Mouse (Mus musculus) ovary, postnatal 36 days (tissue): ENCODE results near the gene Fth1.
A peak's percentile ranks its signal among the peaks of the same experiment; 100 is the strongest.

Experiments
- DNase-seq: peaks from one replicate; pipeline ENCODE4 v3.0.0; 2022; ENCODE audit warnings: low spot score, mixed read lengths

The Fth1 gene

GRCm38 (mm10) chr19:9992011-9992958 lies 11.9 kb downstream of the Fth1 start:
- peak; percentile 18 for DNase-seq

GRCm38 (mm10) chr19:9993036-9993656 lies 12.7 kb downstream of the Fth1 start:
- DNase-seq: peak; percentile 90

- DNase-seq: no peak
Observed at GRCm38 (mm10) chr19:9997204-9998062, 17.0 kb downstream of the Fth1 start.

DNA sequence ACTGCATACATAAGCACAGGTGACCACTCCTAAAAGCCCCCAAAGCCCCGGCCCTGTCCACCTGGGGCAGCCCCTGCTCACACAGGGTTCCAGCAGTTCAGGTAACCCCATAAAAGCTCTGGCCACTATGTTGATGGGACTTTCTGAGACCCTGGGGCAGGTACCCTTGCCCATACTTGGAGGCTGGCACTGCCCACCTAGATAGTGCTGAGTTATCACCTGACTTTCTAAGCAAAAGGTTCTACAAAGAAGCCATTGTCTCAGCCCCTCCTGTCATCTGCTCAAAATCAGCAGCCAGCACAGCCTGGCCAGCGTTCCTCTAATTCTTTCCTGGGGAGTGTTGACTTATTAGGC lies 17.6 kb downstream of the Fth1 start:
- no peak for DNase-seq

DNA sequence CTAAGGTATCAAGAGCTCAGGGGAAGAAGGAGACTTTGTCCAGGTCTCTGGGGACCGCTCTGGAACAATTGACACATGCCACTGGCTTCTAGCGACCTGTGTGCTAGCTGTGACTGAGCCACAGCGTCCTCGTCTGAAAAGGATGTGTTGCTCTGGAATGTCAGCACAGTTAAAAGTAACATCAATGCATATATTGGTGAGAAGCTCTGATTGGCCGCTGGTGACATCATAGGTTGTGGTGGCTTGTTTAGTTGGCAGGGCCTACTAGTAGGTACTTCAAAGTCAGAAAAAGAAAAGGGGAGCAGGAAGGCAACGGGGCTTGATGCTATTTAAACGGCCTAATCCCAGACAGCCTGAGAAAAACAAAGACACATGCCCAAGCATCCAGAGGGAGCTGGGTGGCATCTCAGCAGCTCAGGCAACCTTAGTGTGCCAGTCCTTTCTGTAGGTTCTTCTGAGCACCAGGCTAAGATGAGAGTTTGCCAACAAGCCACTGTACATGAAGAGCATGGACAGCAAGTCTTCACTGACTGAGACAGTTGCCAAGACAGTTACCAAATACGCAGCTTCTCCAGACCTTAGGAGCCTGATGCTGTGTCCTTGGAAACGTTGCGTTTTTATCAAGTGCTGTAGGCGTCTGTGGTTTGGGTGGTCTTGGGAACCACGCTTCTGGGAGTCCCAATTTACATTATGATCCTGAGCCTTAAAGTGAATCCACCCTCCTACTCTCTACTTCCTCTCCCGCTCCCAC lies 18.5 kb downstream of the Fth1 start:
- no peak for DNase-seq

DNA sequence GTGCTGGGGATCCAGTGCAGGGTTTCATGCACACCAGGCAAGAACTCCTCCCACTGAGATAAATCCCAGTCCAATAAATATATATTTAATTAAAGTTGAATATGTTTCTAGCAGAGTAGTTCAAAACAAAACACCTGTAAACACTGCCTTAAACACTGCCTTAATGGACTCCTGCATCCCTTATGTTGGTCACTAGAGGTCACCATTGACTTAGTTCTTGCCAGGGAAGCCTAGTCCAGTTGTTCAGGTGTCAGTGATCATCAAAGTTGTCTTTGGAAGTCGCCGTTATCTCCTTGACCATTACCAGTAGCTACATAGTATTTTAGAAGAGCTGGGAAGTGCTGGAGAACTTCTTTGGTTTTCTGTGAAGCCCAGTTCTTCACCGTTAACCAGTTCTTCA lies 19.9 kb downstream of the Fth1 start:
- DNase-seq: no peak

DNA sequence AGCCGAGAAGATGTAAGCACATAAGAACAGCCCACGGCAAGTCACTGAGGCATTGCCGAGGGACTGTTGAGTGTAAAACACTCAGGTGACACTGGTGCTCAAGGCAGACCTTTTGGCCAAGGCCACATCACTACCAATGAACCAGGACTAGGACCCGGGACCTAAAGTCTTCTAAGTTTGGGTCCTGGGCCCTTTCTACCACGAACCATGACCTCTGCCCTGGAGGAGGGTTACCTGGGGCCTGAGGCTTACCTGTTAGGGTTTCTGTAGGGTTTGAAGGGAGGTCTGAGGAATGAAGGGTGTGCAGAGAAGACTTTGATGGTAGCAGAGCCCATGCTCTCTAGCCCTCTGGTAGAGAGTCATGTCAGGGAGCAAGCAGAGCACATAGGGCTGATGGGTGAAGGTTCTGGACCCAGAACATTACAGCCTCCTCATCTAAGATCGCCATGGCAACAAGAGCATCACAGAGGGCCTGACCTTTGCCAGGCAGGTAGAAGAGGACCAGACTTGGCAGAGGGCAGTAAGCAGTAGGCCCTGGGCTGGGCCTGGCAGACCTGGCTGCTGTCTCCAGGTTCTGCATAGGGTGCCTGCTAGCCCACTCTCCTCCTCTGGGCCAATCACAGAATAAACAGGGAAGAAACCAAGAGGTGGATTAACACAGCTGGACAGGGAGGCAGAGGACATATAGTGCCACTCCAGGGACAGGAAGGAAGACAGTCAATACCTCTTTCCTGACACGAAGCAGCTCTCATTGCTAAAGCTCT lies 21.0 kb downstream of the Fth1 start, which contains the start of the genes Best1 and Rab3il1:
TSS of gene Best1 (minus strand) at position 428 of the 764 bp plus-strand sequence.
TSS of gene Rab3il1 (plus strand) at position 464 of the 764 bp plus-strand sequence.
- no peak for DNase-seq

- DNase-seq: no peak
Observed at GRCm38 (mm10) chr19:10003696-10004095, 23.3 kb downstream of the Fth1 start.

GRCm38 (mm10) chr19:10011408-10011807 lies 31.0 kb downstream of the Fth1 start:
- no peak for DNase-seq

DNA sequence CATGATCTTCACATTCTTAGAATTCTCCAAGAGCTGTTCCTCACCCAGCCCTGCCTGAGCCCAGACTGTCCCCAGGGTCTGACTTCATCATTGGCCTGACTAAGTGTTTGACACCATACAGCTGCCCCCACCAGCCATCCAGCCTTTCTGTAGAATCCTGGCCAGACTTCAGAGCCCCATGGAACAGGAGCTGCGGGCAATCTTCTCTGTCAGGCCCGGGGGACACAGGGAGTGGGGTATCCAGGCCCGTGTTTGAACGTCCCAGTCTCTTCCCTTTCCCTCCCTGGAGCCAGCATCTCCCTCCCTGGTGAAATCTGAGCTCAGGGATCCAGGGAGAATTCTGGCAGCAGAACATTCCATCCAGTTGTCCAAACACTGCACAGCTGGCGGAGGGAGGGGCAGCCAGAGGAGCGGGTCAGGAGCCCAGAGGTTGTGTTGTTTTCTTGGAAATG lies 32.5 kb downstream of the Fth1 start:
- DNase-seq: no peak

GRCm38 (mm10) chr19:10013348-10013747 lies 33.0 kb downstream of the Fth1 start:
- DNase-seq: no peak

DNA sequence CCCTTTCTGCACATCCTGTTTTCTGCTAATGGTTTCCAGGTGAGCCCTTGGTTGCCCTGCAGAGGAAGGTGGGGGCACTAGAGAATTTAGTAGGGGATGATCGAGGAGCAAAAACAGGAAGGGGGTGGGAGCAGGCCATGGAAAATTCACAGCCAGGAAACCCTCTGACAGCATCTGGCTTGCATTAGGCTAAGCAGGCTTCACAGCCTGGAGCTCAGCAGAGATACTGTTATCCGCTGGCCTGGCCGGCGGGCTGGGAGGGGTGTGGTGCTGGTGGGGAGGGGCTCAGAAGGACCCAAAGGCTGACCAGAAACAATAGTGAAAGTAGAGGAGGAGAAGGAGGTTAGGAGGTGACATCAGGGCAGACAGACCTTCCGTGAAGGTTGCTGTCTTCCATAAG lies 33.5 kb downstream of the Fth1 start:
- no peak for DNase-seq

- no peak for DNase-seq
Observed at GRCm38 (mm10) chr19:10014824-10015223, 34.4 kb downstream of the Fth1 start.

GRCm38 (mm10) chr19:10015442-10015841 lies 35.0 kb downstream of the Fth1 start:
- no peak for DNase-seq

DNA sequence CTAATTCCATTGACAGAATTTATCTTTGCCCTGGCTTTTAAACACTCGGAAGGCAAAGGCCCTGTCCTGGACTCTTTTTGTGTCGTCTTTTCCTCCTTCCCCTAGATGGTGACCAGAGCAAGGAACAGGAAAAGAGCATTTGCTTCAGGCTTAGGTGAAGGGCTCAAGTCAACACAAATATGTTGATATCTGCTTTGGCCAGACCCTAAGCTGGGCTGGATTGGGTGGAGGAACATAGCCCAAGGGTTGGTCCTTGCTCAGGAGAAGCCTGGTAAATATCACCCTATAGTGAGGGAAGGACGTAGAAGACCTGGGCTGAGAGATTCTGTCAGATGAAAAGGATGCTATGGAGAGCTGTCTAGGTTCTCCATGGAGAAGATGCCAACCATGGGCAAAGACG lies 35.8 kb downstream of the Fth1 start:
- no peak for DNase-seq

DNA sequence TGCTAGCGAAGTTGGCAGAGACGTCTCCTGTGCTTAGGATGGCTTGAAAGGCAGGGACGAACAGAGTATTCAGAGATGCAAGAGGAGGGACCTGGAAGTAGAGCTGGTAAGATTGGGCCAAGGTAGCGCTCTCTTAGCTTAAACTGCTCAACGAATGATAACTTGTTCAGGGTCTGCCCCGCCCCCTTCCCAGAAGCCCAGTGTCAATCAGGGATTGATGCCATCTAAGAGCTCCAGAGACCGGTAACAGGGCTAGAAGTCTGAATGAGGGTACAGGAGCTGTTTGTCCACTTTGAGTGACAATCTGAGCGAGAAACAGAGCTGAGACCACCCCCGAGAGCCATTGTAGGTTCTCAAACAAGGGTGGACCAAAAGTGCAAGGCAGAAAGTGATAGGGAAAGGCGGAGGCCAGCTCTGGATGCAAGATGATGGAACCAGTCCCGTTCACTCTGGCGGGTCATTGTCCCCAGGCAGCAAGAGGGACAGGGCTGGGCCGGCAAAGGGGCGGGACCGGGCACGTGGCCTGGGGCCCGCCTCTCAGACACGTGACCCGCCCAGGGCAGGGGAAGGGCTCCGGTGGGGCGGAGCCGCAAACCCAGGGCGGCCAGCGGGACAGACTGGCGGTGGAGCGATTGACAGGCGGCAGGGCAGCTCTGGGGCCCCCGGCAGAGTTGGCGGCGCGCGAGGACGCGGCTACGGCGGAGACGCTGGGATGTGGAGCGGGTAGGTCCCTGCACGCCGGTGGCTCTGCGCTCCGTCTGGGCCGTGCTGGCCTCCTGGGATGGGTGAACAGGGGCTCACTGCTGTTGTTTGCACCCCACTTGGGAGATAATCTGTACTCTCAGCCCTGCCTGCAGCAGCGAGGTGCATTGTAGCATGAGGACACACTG lies 37.5 kb downstream of the Fth1 start:
- DNase-seq: peak; percentile 92

GRCm38 (mm10) chr19:10018527-10018818 lies 38.1 kb downstream of the Fth1 start:
- no peak for DNase-seq

DNA sequence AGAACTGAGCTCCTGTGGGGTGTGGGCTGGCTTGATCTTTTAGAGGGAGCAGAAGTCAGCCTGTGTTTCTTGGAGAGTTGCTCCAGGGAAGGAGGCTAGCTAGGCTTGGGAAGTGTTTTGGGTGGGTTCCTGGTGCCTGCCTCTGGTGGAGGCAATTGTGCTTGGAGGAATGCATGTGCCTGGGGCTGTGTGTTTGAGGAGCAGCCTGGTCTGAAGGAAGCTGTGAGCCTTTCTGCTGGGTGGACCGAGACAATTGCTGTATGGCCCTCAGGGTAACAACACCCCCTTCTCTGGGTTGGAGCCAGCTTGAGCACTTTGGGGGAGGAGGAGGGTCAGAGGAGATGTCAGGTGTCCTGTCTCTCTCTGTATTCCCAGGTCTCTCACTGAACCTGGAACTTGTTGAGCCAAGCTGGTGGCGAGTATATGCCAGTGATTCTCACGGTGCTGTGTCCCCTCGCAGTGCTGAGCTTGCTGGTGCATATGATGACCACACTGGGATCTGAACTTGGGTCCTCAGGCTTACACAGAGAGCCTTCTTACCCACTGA lies 38.9 kb downstream of the Fth1 start:
- no peak for DNase-seq

- no peak for DNase-seq
Observed at GRCm38 (mm10) chr19:10021981-10022380, 41.6 kb downstream of the Fth1 start.
